Mouse (Mus musculus) cortical plate, adult 2 months (tissue): ENCODE data around the gene Nbeal1. TPM values are rescaled to one million over a fixed set of nuclear protein-coding genes. Genes with fewer than 3 reads are reported as not detected.

Experiments used
- H3K27ac ChIP-seq: fragments of 200-500 bp; 2 replicates; pipeline ENCODE4 v1.5.1; 2012; ENCODE audit warnings: low read length, control low read depth, inconsistent platforms; ENCODE audit not compliant: insufficient read depth
- H3K4me1 ChIP-seq: fragments of 200-500 bp; 2 replicates; pipeline ENCODE4 v1.6.1; 2011; ENCODE audit warnings: low read length; ENCODE audit not compliant: control insufficient read depth, insufficient read depth
- H3K4me3 ChIP-seq: fragments of 200-500 bp; 2 replicates; pipeline ENCODE4 v1.5.1; 2011; ENCODE audit warnings: mild to moderate bottlenecking, low read length, control low read depth; ENCODE audit not compliant: insufficient read depth
- CTCF ChIP-seq: fragments of 200-500 bp; IDR thresholded peaks from 2 replicates; pipeline ENCODE4 v1.5.1; 2011; ENCODE audit warnings: mild to moderate bottlenecking, control low read depth, low read length; ENCODE audit not compliant: insufficient read depth; ENCODE audit errors: extremely low read depth
- POLR2A ChIP-seq: fragments of 200-500 bp; IDR thresholded peaks from 2 replicates; pipeline ENCODE4 v1.6.1; 2011; ENCODE audit warnings: mild to moderate bottlenecking, low read length, control low read depth; ENCODE audit not compliant: insufficient read depth; ENCODE audit errors: extremely low read depth
- polyA plus RNA-seq: library from polyadenylated mRNA; depleted of rRNA; stranded (reverse); fragments of >200 nt; gene quantifications from 2 replicates; pipeline ENCODE4 v1.2.3, GENCODE M21; 2012

Gene Nbeal1
- polyA plus RNA-seq, 1 experiment = 6.7 TPM

DNA sequence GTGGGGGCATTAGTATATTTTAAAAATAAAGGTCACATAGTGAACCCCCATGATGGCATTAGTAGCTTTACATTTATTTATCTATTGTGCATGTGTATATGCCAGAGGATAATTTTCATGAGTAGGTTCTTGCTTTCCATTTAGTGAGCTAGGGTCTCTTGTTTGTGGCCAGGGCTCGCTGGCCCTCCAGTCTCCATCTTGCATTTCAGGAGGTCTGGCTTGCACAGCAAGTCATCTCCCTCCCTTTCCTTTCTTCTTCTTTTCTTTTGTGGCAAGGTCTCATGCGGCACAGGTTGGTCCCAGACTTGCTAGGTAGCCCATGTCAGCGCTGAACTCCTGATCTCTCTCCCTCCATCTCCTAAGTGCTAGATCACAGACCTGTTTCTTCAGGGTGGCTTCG is 1.0 kb upstream of the Nbeal1 start:
- no peak for TF ChIP-seq POLR2A
- TF ChIP-seq CTCF = no peak
- Histone ChIP-seq H3K27ac (no peak overlapping the region), H3K4me1 (peaks cover 4% of the 10 kb centered on the region; the same call in 1 of the 2 replicates), H3K4me3 (peak overlapping the region; percentile 75; the same call in 1 of the 2 replicates)

- H3K27ac ChIP-seq = peak overlapping the region; percentile 57
- peak overlapping the region; percentile 75 for H3K4me3 ChIP-seq
- TF ChIP-seq POLR2A = no peak
- H3K4me1 ChIP-seq = peaks cover 4% of the 10 kb centered on the region; the same call in 1 of the 2 replicates
These were observed 404 bp downstream of the Nbeal1 start for GRCm38 (mm10) chr1:60180784-60181221.

DNA sequence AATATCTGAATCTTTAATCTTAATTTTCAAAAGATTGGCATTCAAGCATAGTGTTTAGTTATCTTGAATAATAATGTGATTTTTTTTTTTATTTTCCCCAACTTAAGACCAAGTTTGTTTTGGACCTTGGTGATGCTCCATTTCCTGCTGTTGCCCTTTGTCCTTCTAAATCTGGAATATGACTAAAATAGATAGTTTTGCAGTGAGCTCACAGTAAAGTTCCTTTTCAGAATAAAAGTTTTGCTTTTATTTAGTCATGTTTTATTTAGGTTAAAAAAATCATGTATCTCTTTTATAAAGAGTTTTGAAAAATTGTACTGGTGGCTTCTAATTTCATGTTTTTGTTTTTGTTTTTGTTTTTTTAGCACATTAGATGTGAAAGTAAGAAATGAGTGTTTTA is 8.1 kb downstream of the Nbeal1 start:
- Histone ChIP-seq H3K4me1 (no peaks in the 10 kb centered on the region), H3K27ac (no peak overlapping the region), H3K4me3 (no peak overlapping the region)
- TF ChIP-seq CTCF = no peak
- TF ChIP-seq POLR2A = no peak

- H3K4me1 ChIP-seq = peaks cover 1% of the 10 kb centered on the region; the same call in 1 of the 2 replicates
- no peak overlapping the region for H3K27ac ChIP-seq
- TF ChIP-seq POLR2A = no peak
- TF ChIP-seq CTCF = 0 out of 2 replicates have a peak, but pooled peaks have one; percentile 1
- H3K4me3 ChIP-seq = no peak overlapping the region
These were observed 16.4 kb downstream of the Nbeal1 start for GRCm38 (mm10) chr1:60196813-60197212.

DNA sequence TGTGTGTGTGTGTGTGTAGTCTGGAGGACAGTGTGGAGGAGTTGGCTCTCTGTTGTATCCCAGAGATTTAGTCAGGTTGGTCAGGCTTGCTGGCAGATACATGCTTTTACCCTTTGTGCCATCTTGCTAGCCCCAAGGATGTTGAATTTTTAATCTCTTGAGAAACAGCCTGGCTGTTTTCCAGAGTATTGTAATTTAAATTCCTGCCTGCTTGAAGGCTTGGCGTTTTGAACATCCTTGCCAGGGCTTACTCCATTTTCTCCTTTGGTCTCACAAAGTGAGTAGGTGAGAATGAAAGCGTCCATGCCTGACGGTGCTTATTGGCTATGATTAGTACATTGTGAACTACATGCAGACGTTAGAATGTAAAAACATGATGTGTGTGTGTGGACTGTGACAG is 18.6 kb downstream of the Nbeal1 start:
- H3K4me3 ChIP-seq = no peak overlapping the region

DNA sequence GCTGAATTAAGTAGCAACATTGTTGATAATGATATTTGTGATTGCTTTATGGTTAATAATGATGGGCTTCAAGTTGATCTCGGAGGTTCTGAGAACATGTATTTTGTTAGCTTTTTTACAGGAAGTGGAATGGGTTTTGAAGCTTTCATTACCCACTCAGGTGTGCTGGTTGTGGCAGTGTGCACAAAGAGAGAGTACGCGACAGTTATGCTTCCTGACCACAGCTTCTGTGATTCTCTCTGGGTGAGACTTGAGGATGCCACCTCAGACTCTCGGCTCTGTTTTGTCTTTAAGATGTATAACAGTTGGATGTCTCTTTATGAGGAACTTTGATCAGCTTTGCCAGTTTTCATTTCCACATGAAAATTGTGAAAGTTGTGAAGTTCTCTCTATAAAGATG is 55.9 kb downstream of the Nbeal1 start:
- Histone ChIP-seq H3K4me3 (no peak overlapping the region), H3K4me1 (no peaks in the 10 kb centered on the region), H3K27ac (no peak overlapping the region)
- TF ChIP-seq CTCF (no peak), POLR2A (no peak)

More for the DNA sequence above, 18.6 kb downstream of the Nbeal1 start:
- Histone ChIP-seq H3K27ac (no peak overlapping the region), H3K4me1 (peaks cover 1% of the 10 kb centered on the region; the same call in 1 of the 2 replicates)
- TF ChIP-seq POLR2A (no peak), CTCF (no peak)

DNA sequence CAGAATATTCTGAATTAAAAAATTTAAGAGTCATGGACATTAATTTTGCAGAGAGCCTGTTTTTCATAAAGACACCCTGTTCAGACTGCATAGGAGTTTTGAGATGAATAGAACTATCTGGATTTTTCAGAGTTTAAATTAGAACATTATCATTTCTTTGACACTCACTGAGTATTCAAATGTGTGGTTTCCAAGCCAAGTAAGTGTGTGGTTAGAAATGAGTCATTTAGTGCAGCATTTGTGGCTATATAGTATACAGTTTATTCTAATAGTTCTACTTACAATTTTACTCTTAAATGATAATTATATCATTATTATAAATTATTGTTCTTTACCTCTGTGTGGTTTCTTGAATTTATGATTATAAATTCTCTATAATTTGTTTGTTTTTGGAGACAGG is 60.0 kb downstream of the Nbeal1 start:
- no peaks in the 10 kb centered on the region for H3K4me1 ChIP-seq
- H3K27ac ChIP-seq = no peak overlapping the region
- TF ChIP-seq POLR2A (no peak), CTCF (no peak)
- no peak overlapping the region for H3K4me3 ChIP-seq

- Histone ChIP-seq H3K4me1 (no peaks in the 10 kb centered on the region), H3K27ac (no peak overlapping the region), H3K4me3 (no peak overlapping the region)
- TF ChIP-seq POLR2A (no peak), CTCF (no peak)
These were observed 87.7 kb downstream of the Nbeal1 start for GRCm38 (mm10) chr1:60268113-60268512.

DNA sequence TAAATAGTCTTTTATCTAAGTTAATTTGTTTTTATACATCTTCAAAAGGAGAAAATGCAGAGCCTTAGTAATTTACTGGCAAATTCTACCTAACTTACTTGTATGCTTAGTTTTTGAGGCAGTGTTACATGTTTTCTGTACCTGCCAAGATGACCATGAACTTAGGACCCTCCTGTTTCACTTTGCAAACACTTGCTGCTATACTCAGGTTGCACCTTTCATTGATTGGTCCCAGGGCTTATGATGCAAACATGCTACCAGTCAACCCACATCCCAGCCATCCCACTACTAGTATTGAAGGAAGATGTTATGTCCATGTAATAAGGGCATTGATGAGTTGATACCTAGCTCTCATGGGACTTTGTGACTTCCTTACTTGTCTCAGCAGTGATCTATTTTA is 88.9 kb downstream of the Nbeal1 start:
- Histone ChIP-seq H3K27ac (no peak overlapping the region), H3K4me1 (no peaks in the 10 kb centered on the region), H3K4me3 (no peak overlapping the region)
- TF ChIP-seq POLR2A (no peak), CTCF (no peak)

DNA sequence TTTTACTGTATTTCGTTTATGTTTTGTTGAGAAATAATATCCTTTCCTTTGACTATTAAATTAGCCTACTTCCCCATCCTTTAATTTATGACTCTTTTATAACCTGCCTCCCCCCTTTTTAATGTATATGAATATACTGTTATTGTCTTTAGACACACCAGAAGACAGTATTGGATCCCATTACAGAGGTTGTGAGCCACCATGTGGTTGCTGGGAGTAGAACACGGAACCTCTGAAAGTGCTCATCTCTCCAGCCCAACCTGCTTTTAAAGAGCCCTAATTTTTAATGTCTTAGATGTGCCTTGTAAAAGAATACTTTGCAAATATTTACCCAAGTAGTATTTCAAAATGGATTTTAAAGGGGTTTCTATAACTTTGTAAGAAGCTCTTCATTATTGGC is 92.1 kb downstream of the Nbeal1 start:
- Histone ChIP-seq H3K27ac (no peak overlapping the region), H3K4me1 (no peaks in the 10 kb centered on the region), H3K4me3 (no peak overlapping the region)
- TF ChIP-seq POLR2A (no peak), CTCF (no peak)

- no peak overlapping the region for H3K4me3 ChIP-seq
- H3K27ac ChIP-seq = no peak overlapping the region
- TF ChIP-seq POLR2A (no peak), CTCF (no peak)
These were observed 113.5 kb downstream of the Nbeal1 start for GRCm38 (mm10) chr1:60293921-60294320.

More at GRCm38 (mm10) chr1:60293921-60294320, 113.5 kb downstream of the Nbeal1 start:
- no peaks in the 10 kb centered on the region for H3K4me1 ChIP-seq
